Mouse (Mus musculus) kidney, embryonic 16.5 days (tissue): ENCODE measurements around the gene Wdr70. TPM values are rescaled to one million over a fixed set of nuclear protein-coding genes. Genes with fewer than 3 reads are reported as not detected.

Source experiments
- ATAC-seq: fragments of 200-750 bp; cut with Nextera tagmentation; 2 replicates; pipeline ENCODE4 v1.8.0; 2017; ENCODE audit warnings: moderate TSS enrichment; ENCODE audit not compliant: low FRiP score, low TSS enrichment
- H3K27ac ChIP-seq: fragments of 300-500 bp; sonication (generic); 2 replicates; pipeline ENCODE4 v1.5.1; 2014; ENCODE audit warnings: low read length
- H3K27me3 ChIP-seq: fragments of 300-500 bp; sonication (generic); 2 replicates; pipeline ENCODE4 v1.6.1; 2014; ENCODE audit warnings: low read length, control low read depth, mixed read lengths; ENCODE audit not compliant: insufficient read depth
- H3K36me3 ChIP-seq: fragments of 300-500 bp; sonication (generic); 2 replicates; pipeline ENCODE4 v1.6.1; 2014; ENCODE audit warnings: low read length, control low read depth, mixed read lengths; ENCODE audit not compliant: insufficient read depth
- H3K4me1 ChIP-seq: fragments of 300-500 bp; sonication (generic); 2 replicates; pipeline ENCODE4 v1.6.1; 2014; ENCODE audit warnings: low read length, control low read depth, mixed read lengths; ENCODE audit not compliant: insufficient read depth
- H3K4me2 ChIP-seq: fragments of 300-500 bp; sonication (generic); replicated peaks from 2 replicates; pipeline ENCODE4 v1.6.1; 2014; ENCODE audit warnings: low read depth, low read length
- H3K4me3 ChIP-seq: fragments of 300-500 bp; sonication (generic); 2 replicates; pipeline ENCODE4 v1.5.1; 2014; ENCODE audit warnings: mild to moderate bottlenecking, low read length
- H3K9ac ChIP-seq: fragments of 300-500 bp; sonication (generic); replicated peaks from 2 replicates; pipeline ENCODE4 v1.6.1; 2014; ENCODE audit warnings: low read length
- H3K9me3 ChIP-seq: fragments of 300-500 bp; sonication (generic); 2 replicates; pipeline ENCODE4 v1.6.1; 2016; ENCODE audit warnings: low read length, control low read depth
- WGBS: fragments of 180-500 bp; shearing (Covaris S2); extraction: QIAGEN DNeasy Blood & Tissue Kit; methylation state at CpG from one replicate; pipeline ENCODE4 v1.1.7; 2014; 5-methylcytosine and 5-hydroxymethylcytosine counted together
- polyA plus RNA-seq: library from polyadenylated mRNA; unstranded; fragments of >200 nt; fragmentation: Nextera tagmentation; extraction: Ambion mirVana; gene quantifications from 2 replicates; pipeline ENCODE4 v1.2.1, GENCODE M21; 2015

Wdr70 gene
- polyA plus RNA-seq, 1 experiment from 2014 or later: 60.2 TPM

GRCm38 (mm10) chr15:7998843-7999546, 100.0 kb downstream of the Wdr70 start:
- no peaks in the 10 kb centered on the region for H3K27me3 ChIP-seq
- H3K4me2 ChIP-seq: no peak overlapping the region
- H3K9ac ChIP-seq: no peak overlapping the region
- 67% methylated on average over 14 of the region's 14 CpGs for WGBS
- H3K4me3 ChIP-seq: no peak overlapping the region
- ATAC-seq: no peak
- no peaks in the 10 kb centered on the region; the same call in 1 of the 2 replicates for H3K36me3 ChIP-seq
- no peaks in the 10 kb centered on the region for H3K9me3 ChIP-seq
- no peak overlapping the region for H3K27ac ChIP-seq
- no peaks in the 10 kb centered on the region for H3K4me1 ChIP-seq

GRCm38 (mm10) chr15:7998095-7998494, 100.9 kb downstream of the Wdr70 start:
- Histone ChIP-seq H3K27me3 (no peaks in the 10 kb centered on the region), H3K4me1 (no peaks in the 10 kb centered on the region), H3K4me2 (no peak overlapping the region), H3K9me3 (no peaks in the 10 kb centered on the region), H3K27ac (no peak overlapping the region), H3K9ac (no peak overlapping the region), H3K4me3 (no peak overlapping the region), H3K36me3 (no peaks in the 10 kb centered on the region; the same call in 1 of the 2 replicates)
- ATAC-seq: no peak
- WGBS: 88% methylated on average over 2 of the region's 2 CpGs

- no peak for ATAC-seq
- Histone ChIP-seq H3K27ac (no peak overlapping the region), H3K27me3 (no peaks in the 10 kb centered on the region), H3K9me3 (no peaks in the 10 kb centered on the region), H3K36me3 (no peaks in the 10 kb centered on the region), H3K4me3 (no peak overlapping the region), H3K4me2 (no peak overlapping the region), H3K4me1 (0 out of 2 replicates have a peak, but pooled peaks cover 3% of the 10 kb centered on the region), H3K9ac (no peak overlapping the region)
- 57% methylated on average over 6 of the region's 6 CpGs for WGBS
These were observed 105.3 kb downstream of the Wdr70 start for GRCm38 (mm10) chr15:7993721-7994120.

- no peak overlapping the region for H3K9ac ChIP-seq
- H3K27ac ChIP-seq: no peak overlapping the region
- no peaks in the 10 kb centered on the region for H3K9me3 ChIP-seq
- no peak for ATAC-seq
- H3K27me3 ChIP-seq: no peaks in the 10 kb centered on the region
- no peak overlapping the region for H3K4me3 ChIP-seq
- H3K4me2 ChIP-seq: no peak overlapping the region
- H3K4me1 ChIP-seq: 0 out of 2 replicates have a peak, but pooled peaks cover 3% of the 10 kb centered on the region
- H3K36me3 ChIP-seq: no peaks in the 10 kb centered on the region
These were observed 108.9 kb downstream of the Wdr70 start for GRCm38 (mm10) chr15:7990101-7990500.

GRCm38 (mm10) chr15:7987374-7987773, 111.6 kb downstream of the Wdr70 start:
- ATAC-seq: no peak
- Histone ChIP-seq H3K4me3 (no peak overlapping the region), H3K36me3 (0 out of 2 replicates have a peak, but pooled peaks cover 3% of the 10 kb centered on the region), H3K4me2 (no peak overlapping the region), H3K9ac (no peak overlapping the region), H3K27ac (no peak overlapping the region), H3K4me1 (0 out of 2 replicates have a peak, but pooled peaks cover 3% of the 10 kb centered on the region), H3K9me3 (no peaks in the 10 kb centered on the region), H3K27me3 (no peaks in the 10 kb centered on the region)
- WGBS: 90% methylated on average over 8 of the region's 8 CpGs

- Histone ChIP-seq H3K36me3 (0 out of 2 replicates have a peak, but pooled peaks cover 3% of the 10 kb centered on the region), H3K27me3 (no peaks in the 10 kb centered on the region), H3K9me3 (no peaks in the 10 kb centered on the region), H3K27ac (no peak overlapping the region), H3K4me3 (no peak overlapping the region), H3K4me1 (0 out of 2 replicates have a peak, but pooled peaks cover 3% of the 10 kb centered on the region), H3K4me2 (no peak overlapping the region), H3K9ac (no peak overlapping the region)
- ATAC-seq: no peak
- 85% methylated on average over 6 of the region's 6 CpGs for WGBS
These were observed 112.7 kb downstream of the Wdr70 start for GRCm38 (mm10) chr15:7986274-7986673.

- WGBS: 88% methylated on average over 1 of the region's 1 CpGs
- H3K27me3 ChIP-seq: no peaks in the 10 kb centered on the region
- no peak overlapping the region for H3K9ac ChIP-seq
- no peak overlapping the region for H3K4me3 ChIP-seq
- H3K36me3 ChIP-seq: peaks cover 7% of the 10 kb centered on the region; the same call in 1 of the 2 replicates
- H3K4me1 ChIP-seq: no peaks in the 10 kb centered on the region
- H3K27ac ChIP-seq: no peak overlapping the region
- H3K9me3 ChIP-seq: peaks cover 5% of the 10 kb centered on the region; the same call in 1 of the 2 replicates
- no peak overlapping the region for H3K4me2 ChIP-seq
- ATAC-seq: no peak
These were observed 120.4 kb downstream of the Wdr70 start for GRCm38 (mm10) chr15:7978640-7979039.

- WGBS: 79% methylated on average over 9 of the region's 9 CpGs
- Histone ChIP-seq H3K27ac (no peak overlapping the region), H3K36me3 (peaks cover 6% of the 10 kb centered on the region; the same call in 1 of the 2 replicates), H3K9me3 (peaks cover 5% of the 10 kb centered on the region; the same call in 1 of the 2 replicates), H3K27me3 (no peaks in the 10 kb centered on the region), H3K9ac (no peak overlapping the region), H3K4me2 (no peak overlapping the region), H3K4me1 (no peaks in the 10 kb centered on the region), H3K4me3 (no peak overlapping the region)
- ATAC-seq: no peak
These were observed 122.2 kb downstream of the Wdr70 start for GRCm38 (mm10) chr15:7976775-7977174.

- Histone ChIP-seq H3K36me3 (peaks cover 6% of the 10 kb centered on the region; the same call in 1 of the 2 replicates), H3K4me3 (no peak overlapping the region), H3K9me3 (peaks cover 5% of the 10 kb centered on the region; the same call in 1 of the 2 replicates), H3K9ac (no peak overlapping the region), H3K27me3 (no peaks in the 10 kb centered on the region), H3K4me1 (no peaks in the 10 kb centered on the region), H3K4me2 (no peak overlapping the region), H3K27ac (no peak overlapping the region)
- 85% methylated on average over 8 of the region's 8 CpGs for WGBS
- ATAC-seq: no peak
These were observed 124.6 kb downstream of the Wdr70 start for GRCm38 (mm10) chr15:7974368-7974767.

- Histone ChIP-seq H3K4me3 (no peak overlapping the region), H3K27ac (no peak overlapping the region), H3K4me1 (no peaks in the 10 kb centered on the region), H3K9me3 (peaks cover 5% of the 10 kb centered on the region; the same call in 1 of the 2 replicates), H3K9ac (no peak overlapping the region), H3K27me3 (no peaks in the 10 kb centered on the region), H3K36me3 (peaks cover 6% of the 10 kb centered on the region; the same call in 1 of the 2 replicates), H3K4me2 (no peak overlapping the region)
- no peak for ATAC-seq
- WGBS: 90% methylated on average over 5 of the region's 5 CpGs
These were observed 126.5 kb downstream of the Wdr70 start for GRCm38 (mm10) chr15:7972528-7972927.
